Mouse (Mus musculus) lung, postnatal 0 days (tissue): Measurements from ENCODE around the gene Nts.

Source experiments
- CTCF ChIP-seq: IDR thresholded peaks from 2 replicates; pipeline ENCODE4 v1.5.1; 2016; ENCODE audit warnings: antibody characterized with exemption, mild to moderate bottlenecking
- EP300 ChIP-seq: IDR thresholded peaks from 2 replicates; pipeline ENCODE4 v1.6.1; 2016; ENCODE audit warnings: antibody characterized with exemption, mild to moderate bottlenecking, control low read depth

DNA sequence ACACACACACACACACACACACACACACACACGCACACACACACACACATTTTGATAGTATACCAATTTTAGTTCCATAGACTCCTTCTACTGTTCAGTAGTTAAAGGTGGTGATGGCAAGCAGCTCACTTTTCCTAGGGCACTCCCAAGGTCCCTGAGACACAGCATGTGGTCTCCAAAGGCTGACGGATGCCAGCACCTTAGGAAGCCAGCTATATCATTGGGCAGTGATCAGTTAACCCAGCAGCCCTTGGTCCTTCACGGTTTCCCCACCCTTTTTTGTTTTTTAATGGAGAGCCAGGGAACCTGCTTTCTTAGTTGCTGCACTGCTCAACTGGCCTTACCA is 21.1 kb upstream of the Nts start:
- TF ChIP-seq EP300 (no peak), CTCF (no peak)
